Mouse (Mus musculus) kidney, embryonic 16.5 days (tissue): ENCODE measurements around the gene Tbc1d16. TPM values are rescaled to one million over a fixed set of nuclear protein-coding genes. Genes with fewer than 3 reads are reported as not detected.

ENCODE experiments used
- ATAC-seq: fragments of 200-750 bp; cut with Nextera tagmentation; 2 replicates; pipeline ENCODE4 v1.8.0; 2017; ENCODE audit warnings: moderate TSS enrichment; ENCODE audit not compliant: low FRiP score, low TSS enrichment
- H3K27ac ChIP-seq: fragments of 300-500 bp; sonication (generic); 2 replicates; pipeline ENCODE4 v1.5.1; 2014; ENCODE audit warnings: low read length
- H3K27me3 ChIP-seq: fragments of 300-500 bp; sonication (generic); 2 replicates; pipeline ENCODE4 v1.6.1; 2014; ENCODE audit warnings: low read length, control low read depth, mixed read lengths; ENCODE audit not compliant: insufficient read depth
- H3K36me3 ChIP-seq: fragments of 300-500 bp; sonication (generic); 2 replicates; pipeline ENCODE4 v1.6.1; 2014; ENCODE audit warnings: low read length, control low read depth, mixed read lengths; ENCODE audit not compliant: insufficient read depth
- H3K4me1 ChIP-seq: fragments of 300-500 bp; sonication (generic); 2 replicates; pipeline ENCODE4 v1.6.1; 2014; ENCODE audit warnings: low read length, control low read depth, mixed read lengths; ENCODE audit not compliant: insufficient read depth
- H3K4me2 ChIP-seq: fragments of 300-500 bp; sonication (generic); replicated peaks from 2 replicates; pipeline ENCODE4 v1.6.1; 2014; ENCODE audit warnings: low read depth, low read length
- H3K4me3 ChIP-seq: fragments of 300-500 bp; sonication (generic); 2 replicates; pipeline ENCODE4 v1.5.1; 2014; ENCODE audit warnings: mild to moderate bottlenecking, low read length
- H3K9ac ChIP-seq: fragments of 300-500 bp; sonication (generic); replicated peaks from 2 replicates; pipeline ENCODE4 v1.6.1; 2014; ENCODE audit warnings: low read length
- H3K9me3 ChIP-seq: fragments of 300-500 bp; sonication (generic); 2 replicates; pipeline ENCODE4 v1.6.1; 2016; ENCODE audit warnings: low read length, control low read depth
- WGBS: fragments of 180-500 bp; shearing (Covaris S2); extraction: QIAGEN DNeasy Blood & Tissue Kit; methylation state at CpG from one replicate; pipeline ENCODE4 v1.1.7; 2014; 5-methylcytosine and 5-hydroxymethylcytosine counted together
- polyA plus RNA-seq: library from polyadenylated mRNA; unstranded; fragments of >200 nt; fragmentation: Nextera tagmentation; extraction: Ambion mirVana; gene quantifications from 2 replicates; pipeline ENCODE4 v1.2.1, GENCODE M21; 2015

Gene Tbc1d16
- polyA plus RNA-seq, 1 experiment from 2014 or later, result 12.3 TPM

DNA sequence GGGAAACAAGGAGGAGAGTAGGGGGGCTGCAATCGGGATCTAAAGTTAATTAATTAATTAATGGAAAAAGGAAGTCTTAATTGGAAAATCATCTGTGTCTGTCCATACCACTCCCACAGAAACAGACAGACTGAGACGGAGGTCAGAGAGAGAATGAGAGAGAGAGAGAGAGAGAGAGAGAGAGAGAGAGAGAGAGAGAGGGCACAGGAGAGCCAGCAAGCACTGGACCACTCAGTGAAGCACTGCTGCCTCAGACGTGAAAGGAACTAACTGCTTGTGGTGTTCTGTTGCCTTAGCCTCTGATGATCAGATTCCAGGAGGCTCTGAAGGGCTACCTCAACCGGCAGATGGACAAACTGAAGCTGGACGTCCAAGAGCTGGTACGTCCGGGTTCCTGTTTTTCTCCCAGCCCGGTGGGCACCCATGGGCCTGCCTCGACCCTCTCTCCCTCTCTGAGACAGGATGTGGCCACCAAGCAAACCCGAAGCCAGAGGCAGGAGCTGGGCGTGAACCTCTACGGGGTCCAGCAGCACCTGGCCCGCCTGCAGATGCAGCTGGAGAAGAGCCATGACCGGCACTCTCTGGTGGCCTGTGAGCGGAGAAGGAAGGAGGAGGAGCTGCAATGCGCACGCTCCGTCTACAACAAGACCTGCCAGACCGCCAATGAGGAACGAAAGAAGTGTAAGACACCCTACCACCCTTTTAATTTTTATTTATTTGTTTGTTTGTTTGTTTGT, 9.4 kb upstream of the Tbc1d16 start:
- H3K9me3 ChIP-seq, result peaks cover 4% of the 10 kb centered on the region; the same call in 1 of the 2 replicates
- H3K4me1 ChIP-seq, result peaks cover 15% of the 10 kb centered on the region
- H3K27ac ChIP-seq, result no peak overlapping the region; the same call in 1 of the 2 replicates
- H3K36me3 ChIP-seq, result no peaks in the 10 kb centered on the region
- peak overlapping the region; percentile 13; the same call in 1 of the 2 replicates for H3K9ac ChIP-seq
- H3K4me2 ChIP-seq, result peak overlapping the region; percentile 56
- peak overlapping the region; percentile 19 for H3K4me3 ChIP-seq
- WGBS, result 30% methylated on average over 20 of the region's 20 CpGs
- peak; percentile 46 for ATAC-seq
- no peaks in the 10 kb centered on the region for H3K27me3 ChIP-seq

DNA sequence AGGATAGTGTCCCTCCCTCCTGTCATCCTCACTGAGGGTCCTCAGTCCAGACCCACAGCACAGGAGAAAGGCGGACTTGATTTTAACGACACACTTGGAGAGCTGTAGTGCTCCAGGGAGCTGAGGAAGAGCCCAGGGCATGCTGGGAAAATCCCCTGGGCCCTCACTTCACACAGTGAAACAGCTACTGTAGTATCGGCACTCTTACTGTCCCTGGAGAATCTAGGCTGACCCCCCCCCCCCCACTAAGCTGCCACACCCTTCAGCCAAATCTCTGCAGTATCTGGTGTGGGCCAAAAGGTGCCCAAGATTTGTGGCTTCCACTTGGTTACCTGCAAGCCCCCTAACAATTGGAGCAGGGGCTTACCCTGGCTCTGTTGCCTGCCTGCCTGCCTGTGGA, 8.7 kb upstream of the Tbc1d16 start:
- WGBS, result 61% methylated on average over 3 of the region's 3 CpGs
- Histone ChIP-seq H3K27me3 (no peaks in the 10 kb centered on the region), H3K36me3 (no peaks in the 10 kb centered on the region), H3K4me1 (peaks cover 15% of the 10 kb centered on the region), H3K9ac (no peak overlapping the region), H3K9me3 (peaks cover 4% of the 10 kb centered on the region; the same call in 1 of the 2 replicates), H3K27ac (no peak overlapping the region), H3K4me2 (no peak overlapping the region), H3K4me3 (no peak overlapping the region)
- no peak for ATAC-seq

DNA sequence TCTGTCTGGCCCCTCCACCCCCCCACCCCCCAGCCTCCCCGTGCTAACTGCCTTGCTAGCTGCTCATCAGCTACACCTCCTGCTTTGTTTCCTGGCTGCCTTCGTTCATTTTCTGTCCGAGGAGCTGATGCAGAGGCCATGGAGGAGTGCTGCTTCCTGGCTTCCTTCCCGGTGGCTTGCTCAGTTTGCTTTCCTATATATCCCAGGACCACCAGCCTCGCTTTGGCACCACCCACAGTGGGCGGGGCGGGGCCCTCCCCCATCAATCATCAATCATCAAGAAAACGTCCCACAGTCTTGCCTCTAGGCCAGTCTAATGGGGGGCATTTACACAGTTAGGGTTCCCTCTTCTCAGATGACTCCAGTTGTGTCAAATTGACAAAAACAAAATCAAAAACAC, 8.1 kb upstream of the Tbc1d16 start:
- H3K27me3 ChIP-seq, result no peaks in the 10 kb centered on the region
- no peak overlapping the region for H3K4me2 ChIP-seq
- no peak for ATAC-seq
- no peak overlapping the region for H3K9ac ChIP-seq
- 28% methylated on average over 8 of the region's 8 CpGs for WGBS
- H3K36me3 ChIP-seq, result no peaks in the 10 kb centered on the region
- no peak overlapping the region for H3K27ac ChIP-seq
- peaks cover 4% of the 10 kb centered on the region; the same call in 1 of the 2 replicates for H3K9me3 ChIP-seq
- peaks cover 15% of the 10 kb centered on the region for H3K4me1 ChIP-seq
- no peak overlapping the region for H3K4me3 ChIP-seq

DNA sequence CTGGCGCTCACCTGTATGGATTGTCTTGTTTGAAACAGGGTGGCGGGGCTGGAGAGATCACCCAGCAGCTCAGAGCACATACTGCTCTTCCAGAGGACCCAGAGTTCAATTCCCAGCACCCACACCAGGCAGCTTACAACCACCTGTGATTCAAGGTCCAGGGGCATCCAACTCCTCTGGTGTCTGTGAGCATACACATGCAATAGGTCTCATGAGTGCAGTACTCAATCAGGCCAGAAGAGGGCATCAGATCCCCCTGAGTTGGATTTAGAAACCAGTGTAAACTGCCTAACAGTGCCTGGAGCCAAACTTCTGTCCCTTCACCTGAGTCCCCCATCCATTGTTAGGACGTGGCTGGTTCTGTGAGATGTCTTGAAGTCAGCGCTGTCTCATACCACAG, 7.3 kb upstream of the Tbc1d16 start:
- no peak overlapping the region for H3K4me3 ChIP-seq
- no peak overlapping the region for H3K9ac ChIP-seq
- ATAC-seq, result no peak
- no peaks in the 10 kb centered on the region for H3K36me3 ChIP-seq
- no peak overlapping the region for H3K27ac ChIP-seq
- peaks cover 15% of the 10 kb centered on the region for H3K4me1 ChIP-seq
- H3K4me2 ChIP-seq, result no peak overlapping the region
- 85% methylated on average over 4 of the region's 4 CpGs for WGBS
- H3K9me3 ChIP-seq, result peaks cover 4% of the 10 kb centered on the region; the same call in 1 of the 2 replicates
- H3K27me3 ChIP-seq, result no peaks in the 10 kb centered on the region

DNA sequence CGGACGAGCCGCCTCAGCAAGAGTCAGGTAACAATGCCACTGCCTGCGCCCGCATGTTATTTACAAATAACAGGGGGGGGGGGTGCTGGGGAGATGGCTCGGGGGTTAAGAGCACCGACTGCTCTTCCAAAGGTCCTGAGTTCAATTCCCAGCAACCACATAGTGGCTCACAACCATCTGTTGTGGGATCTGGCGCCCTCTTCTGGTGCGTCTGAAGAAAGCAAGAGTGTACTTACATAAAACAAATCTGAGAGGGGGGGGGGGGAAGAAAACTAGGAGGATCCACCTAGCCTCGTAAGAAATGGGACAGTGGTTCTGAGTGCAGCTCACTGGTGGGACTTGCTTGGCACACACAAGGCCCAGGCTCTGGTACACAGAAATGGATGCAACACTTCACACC, 6.5 kb upstream of the Tbc1d16 start:
- H3K36me3 ChIP-seq, result no peaks in the 10 kb centered on the region
- H3K4me1 ChIP-seq, result peaks cover 15% of the 10 kb centered on the region
- H3K27ac ChIP-seq, result no peak overlapping the region
- H3K9me3 ChIP-seq, result peaks cover 4% of the 10 kb centered on the region; the same call in 1 of the 2 replicates
- no peak overlapping the region for H3K4me3 ChIP-seq
- H3K9ac ChIP-seq, result no peak overlapping the region
- WGBS, result 93% methylated on average over 10 of the region's 10 CpGs
- H3K27me3 ChIP-seq, result no peaks in the 10 kb centered on the region
- ATAC-seq, result no peak
- no peak overlapping the region for H3K4me2 ChIP-seq

DNA sequence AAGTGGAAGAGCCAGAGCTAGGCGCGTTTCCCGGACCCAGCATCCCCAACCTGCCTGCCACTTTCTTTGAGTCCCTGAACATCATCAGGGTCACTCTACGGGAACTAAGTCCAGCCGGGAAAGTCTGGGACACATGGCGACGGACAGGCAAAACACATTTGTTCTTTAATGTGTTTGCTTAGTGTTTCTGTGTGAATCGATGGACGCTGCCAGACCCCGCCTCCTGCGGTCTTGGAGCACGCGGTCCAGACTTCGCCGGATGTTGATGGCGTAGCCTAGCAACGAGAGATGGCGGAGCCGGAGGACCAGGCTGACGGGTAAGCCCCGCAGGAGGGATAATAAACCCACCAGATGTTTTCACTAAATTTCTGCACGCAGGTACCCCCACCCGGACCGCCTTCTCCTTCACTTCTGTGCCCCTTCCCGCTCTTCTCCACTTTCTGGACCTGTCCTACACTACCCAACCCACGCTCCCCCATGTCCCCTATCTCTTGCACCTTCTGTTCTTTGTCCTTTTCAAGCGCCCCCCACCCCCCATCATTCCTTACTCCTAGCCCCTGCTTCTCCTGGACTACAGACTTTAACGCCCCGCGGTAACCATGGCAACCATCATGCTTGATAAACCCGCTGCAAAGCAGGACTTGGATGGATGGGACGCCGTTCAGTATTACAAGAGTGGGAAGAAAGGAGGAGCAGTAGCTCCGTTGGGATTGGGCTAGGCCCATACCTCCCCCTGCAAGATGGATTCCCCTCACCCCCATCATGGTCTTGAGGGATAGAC, 737 bp upstream of the Tbc1d16 start:
- no peaks in the 10 kb centered on the region for H3K27me3 ChIP-seq
- H3K9ac ChIP-seq, result peak overlapping the region; percentile 65
- no peaks in the 10 kb centered on the region for H3K9me3 ChIP-seq
- H3K27ac ChIP-seq, result 0 out of 2 replicates have a peak overlapping the region, but pooled peaks have one; percentile 30
- WGBS, result under 1% methylated on average over 34 of the region's 34 CpGs
- H3K4me2 ChIP-seq, result peak overlapping the region; percentile 97
- no peaks in the 10 kb centered on the region for H3K36me3 ChIP-seq
- peak overlapping the region; percentile 68 for H3K4me3 ChIP-seq
- peak; percentile 80 for ATAC-seq
- H3K4me1 ChIP-seq, result peaks cover 26% of the 10 kb centered on the region

DNA sequence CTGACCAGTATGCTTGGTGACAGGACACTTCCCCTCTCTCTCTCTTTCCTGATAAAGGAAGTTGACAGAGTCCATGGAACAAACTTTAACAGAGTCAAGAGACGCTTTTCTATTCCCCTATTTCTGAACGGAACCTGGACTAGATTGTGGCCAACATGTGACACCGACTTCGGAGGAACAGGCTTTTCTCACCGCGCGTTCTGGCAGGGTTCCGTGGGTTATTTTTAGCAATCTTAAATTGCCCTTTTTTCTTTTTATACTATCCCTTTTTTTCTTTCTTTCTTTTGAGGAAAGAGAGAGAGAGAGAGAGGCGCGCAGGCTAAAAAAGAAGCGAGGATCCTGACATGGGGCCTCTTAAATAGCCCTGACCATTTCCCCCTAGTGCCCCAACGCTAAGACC, 708 bp downstream of the Tbc1d16 start:
- peak overlapping the region; percentile 70 for H3K9ac ChIP-seq
- peak overlapping the region; percentile 97 for H3K4me2 ChIP-seq
- peaks cover 34% of the 10 kb centered on the region for H3K4me1 ChIP-seq
- WGBS, result 4% methylated on average over 12 of the region's 12 CpGs
- H3K27me3 ChIP-seq, result no peaks in the 10 kb centered on the region
- no peak overlapping the region for H3K27ac ChIP-seq
- H3K36me3 ChIP-seq, result no peaks in the 10 kb centered on the region
- ATAC-seq, result no peak
- H3K4me3 ChIP-seq, result peak overlapping the region; percentile 68
- H3K9me3 ChIP-seq, result no peaks in the 10 kb centered on the region

DNA sequence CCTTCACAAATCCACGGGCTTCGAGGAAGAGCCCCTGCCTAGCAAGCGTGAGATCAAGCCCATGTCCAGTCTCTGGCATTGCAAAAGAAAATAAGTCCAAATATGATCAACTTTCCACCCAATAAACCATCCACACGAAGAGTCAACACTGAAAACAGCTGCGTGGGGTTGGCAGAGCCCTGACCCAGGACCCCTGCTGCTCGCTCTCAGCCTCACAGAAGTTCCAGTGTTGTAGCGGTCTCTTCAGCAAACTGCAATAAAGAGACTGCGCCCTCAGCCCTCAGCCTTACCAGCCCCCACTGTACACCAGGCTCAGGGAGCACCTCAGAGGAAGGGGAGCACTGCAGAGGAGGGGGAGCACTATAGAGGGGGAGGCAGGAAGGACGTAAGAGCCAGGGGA, 2.7 kb downstream of the Tbc1d16 start:
- Histone ChIP-seq H3K4me1 (peaks cover 50% of the 10 kb centered on the region), H3K27ac (no peak overlapping the region), H3K4me2 (no peak overlapping the region), H3K27me3 (no peaks in the 10 kb centered on the region), H3K36me3 (no peaks in the 10 kb centered on the region), H3K4me3 (no peak overlapping the region), H3K9ac (0 out of 2 replicates have a peak overlapping the region, but pooled peaks have one; percentile 7), H3K9me3 (no peaks in the 10 kb centered on the region)
- no peak for ATAC-seq
- 71% methylated on average over 9 of the region's 9 CpGs for WGBS

DNA sequence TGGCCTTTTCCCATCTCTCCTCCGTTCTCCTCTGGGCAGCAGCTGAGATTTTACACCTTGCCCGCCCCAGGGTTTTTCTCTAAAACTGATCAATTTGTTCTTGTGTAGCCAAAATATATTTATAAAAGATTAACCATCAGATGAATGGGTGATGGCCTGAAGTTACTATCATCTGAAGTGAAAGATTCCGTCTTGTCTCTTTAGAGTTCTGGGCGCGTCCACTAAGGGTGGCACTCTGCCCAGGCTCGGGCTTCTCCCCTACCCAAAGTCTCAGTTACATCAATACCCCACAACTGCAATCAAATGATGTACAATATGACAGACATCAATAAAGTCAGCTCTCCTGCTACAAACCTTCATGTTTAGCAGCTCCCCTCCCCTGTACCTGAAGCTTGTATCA, 3.4 kb downstream of the Tbc1d16 start:
- Histone ChIP-seq H3K4me2 (no peak overlapping the region), H3K9me3 (no peaks in the 10 kb centered on the region), H3K36me3 (no peaks in the 10 kb centered on the region), H3K4me1 (peaks cover 57% of the 10 kb centered on the region), H3K4me3 (no peak overlapping the region), H3K27ac (no peak overlapping the region), H3K9ac (no peak overlapping the region), H3K27me3 (no peaks in the 10 kb centered on the region)
- 96% methylated on average over 6 of the region's 6 CpGs for WGBS
- no peak for ATAC-seq
